In the genomic region with DNA sequence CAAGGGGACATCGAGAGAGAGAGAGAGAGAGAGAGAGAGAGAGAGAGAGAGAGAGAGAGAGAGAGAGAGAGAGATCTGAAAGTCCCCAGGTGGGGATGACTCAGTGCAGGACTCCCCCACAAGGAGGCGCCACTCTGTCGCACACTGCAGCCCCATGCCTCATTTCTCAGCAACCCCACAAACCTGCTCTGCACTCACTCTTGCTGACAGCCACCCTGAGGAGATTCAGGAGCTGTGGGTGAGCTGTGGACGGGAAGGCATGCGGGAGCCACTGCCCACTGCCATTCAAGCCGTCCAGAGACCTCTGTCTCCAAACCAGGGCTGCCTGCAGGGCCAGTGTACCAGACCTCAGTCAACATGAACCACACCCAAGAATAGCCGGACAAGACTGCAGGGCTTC, we compare ENCODE assay signal across 8 mouse cellular contexts. TPM values are rescaled to one million over a fixed set of nuclear protein-coding genes. Genes with fewer than 3 reads are reported as not detected.
DNase-seq lines count a peak whose midpoint lies in the region; ATAC-seq and TF ChIP-seq lines count a peak whose summit lies in the region.

No protein-coding gene starts in this region.

- H3K9ac ChIP-seq in ES-Bruce4 (ENCODE audit: low read depth, poor library complexity, severe bottlenecking): no peak overlapping the region
- no peak overlapping the region for H3K9ac ChIP-seq in hindbrain, embryonic 12.5 days

- peak; percentile 48 to 58 for DNase-seq in layer of hippocampus, postnatal 10 days (ENCODE audit: low spot score in 2 of 2)
- DNase-seq in layer of hippocampus, postnatal 36 days: no peak
- peak; percentile 9 for DNase-seq in c-Kit-positive CD71-positive TER-119-negative erythroid progenitor cells, embryonic 14.5 days (ENCODE audit: low read depth)
- DNase-seq in kidney, adult 9 months: peak; percentile 50
- DNase-seq in mesoderm, embryonic 11.5 days (ENCODE audit: low read depth, low spot score): peak; percentile 52
- no peak for DNase-seq in layer of hippocampus, adult 8-10 months (ENCODE audit: low spot score in 2 of 2)

- no peak for ATAC-seq in hindbrain, embryonic 12.5 days (ENCODE audit: low FRiP score)

- WGBS in hindbrain, embryonic 12.5 days: 26% methylated on average over 7 of the region's 7 CpGs

- H3K4me2 ChIP-seq in hindbrain, embryonic 12.5 days (replicated peaks): no peak overlapping the region

- no peaks in the 10 kb centered on the region for H3K4me1 ChIP-seq in ES-Bruce4 (ENCODE audit: control insufficient read depth, insufficient read depth, low read length)
- peaks cover 5% of the 10 kb centered on the region; the same call in 1 of the 2 replicates for H3K4me1 ChIP-seq in hindbrain, embryonic 12.5 days

- peak; percentile 82 for TF ChIP-seq CTCF in ES-Bruce4 (IDR thresholded peaks at IDR 0.05; ENCODE audit: low read depth, low read length)

- no peaks in the 10 kb centered on the region for H3K36me3 ChIP-seq in ES-Bruce4 (ENCODE audit: control insufficient read depth, insufficient read depth, low read length, poor library complexity, severe bottlenecking)
- H3K36me3 ChIP-seq in hindbrain, embryonic 12.5 days: no peaks in the 10 kb centered on the region

- TF ChIP-seq EP300 in ES-Bruce4 (IDR thresholded peaks at IDR 0.05; ENCODE audit: insufficient read depth, low read depth, low read length): no peak

- H3K9me3 ChIP-seq in ES-Bruce4 (replicated peaks; ENCODE audit: control insufficient read depth, insufficient read depth, low read length, poor library complexity, severe bottlenecking): no peaks in the 10 kb centered on the region
- no peaks in the 10 kb centered on the region for H3K9me3 ChIP-seq in hindbrain, embryonic 12.5 days (replicated peaks)

- no peaks in the 10 kb centered on the region for H3K27me3 ChIP-seq in ES-Bruce4 (ENCODE audit: control insufficient read depth, insufficient read depth, low read length, poor library complexity, severe bottlenecking)
- no peaks in the 10 kb centered on the region for H3K27me3 ChIP-seq in hindbrain, embryonic 12.5 days

- no peak overlapping the region for H3K4me3 ChIP-seq in ES-Bruce4 (ENCODE audit: low read depth, low read length)
- H3K4me3 ChIP-seq in hindbrain, embryonic 12.5 days: no peak overlapping the region

- no peak for TF ChIP-seq POLR2A in ES-Bruce4 (IDR thresholded peaks at IDR 0.05; ENCODE audit: insufficient read depth, low read length)

- no peak overlapping the region for H3K27ac ChIP-seq in ES-Bruce4 (ENCODE audit: insufficient read depth, low read length)
- H3K27ac ChIP-seq in hindbrain, embryonic 12.5 days: no peak overlapping the region

RNA-seq across cellular contexts. Expression of a gene that starts 23.7 kb away (rescaled TPM):
- under 1 TPM; 0.43 to 0.62 TPM for total RNA-seq in layer of hippocampus, postnatal 10 days (2021)
- total RNA-seq in layer of hippocampus, postnatal 36 days (2021): under 1 TPM; 0.10 to 0.28 TPM
- polyA plus RNA-seq in ES-Bruce4 (2011; ENCODE audit: insufficient read depth, insufficient read length, low read depth, missing spikeins): 1.8 and 2.4 TPM in 2 replicates
- total RNA-seq in layer of hippocampus, adult 8-10 months (2022): under 1 TPM; 0.14 to 0.18 (median 0.17) TPM
- 1.1 and 1.3 TPM in 2 replicates for polyA plus RNA-seq in hindbrain, embryonic 12.5 days (2016; fragmentation: Nextera tagmentation; extraction: Ambion mirVana)

RNA-seq across cellular contexts. Expression of a gene that starts 54.9 kb away (rescaled TPM):
- 10 to 100 TPM; 71.1 to 73.0 TPM for total RNA-seq in layer of hippocampus, postnatal 10 days (2021)
- 10 to 100 TPM; 62.6 to 63.3 TPM for total RNA-seq in layer of hippocampus, postnatal 36 days (2021)
- polyA plus RNA-seq in ES-Bruce4 (2011; ENCODE audit: insufficient read depth, insufficient read length, low read depth, missing spikeins): 45.3 and 51.3 TPM in 2 replicates
- 10 to 100 TPM; 56.2 to 59.7 (median 58.3) TPM for total RNA-seq in layer of hippocampus, adult 8-10 months (2022)
- 96.9 and 118 TPM in 2 replicates for polyA plus RNA-seq in hindbrain, embryonic 12.5 days (2016; fragmentation: Nextera tagmentation; extraction: Ambion mirVana)

Comparison
In these comparisons a context has a peak if more than half of its experiments do, and no peak if none do; other contexts are left out.
1. DNase-seq: peak in layer of hippocampus, postnatal 10 days (2 of 2), c-Kit-positive CD71-positive TER-119-negative erythroid progenitor cells, embryonic 14.5 days (single experiment), kidney, adult 9 months (single experiment) and mesoderm, embryonic 11.5 days (single experiment); none in layer of hippocampus, postnatal 36 days (0 of 2) and layer of hippocampus, adult 8-10 months (0 of 2).